Mouse (Mus musculus) adrenal gland, postnatal 10 days (tissue): Measurements from ENCODE around the gene Cd44. TPM values are rescaled to one million over a fixed set of nuclear protein-coding genes. Genes with fewer than 3 reads are reported as not detected.

Source experiments
- DNase-seq: peaks from one replicate; pipeline ENCODE4 v3.0.0; 2021; ENCODE audit warnings: mixed read lengths
- long read RNA-seq, 2 experiments: library from polyadenylated mRNA; stranded (forward); transcript quantifications; one replicate each; pipeline ENCODE4 v2.0.0; 2021
- total RNA-seq, 2 experiments: library from RNA; stranded (reverse); gene quantifications; 2 replicates each; pipeline ENCODE4 v1.2.3; 2021

Cd44 gene
- 10 to 100 TPM; 33.5 to 43.3 TPM for total RNA-seq
- long read RNA-seq, experiment 1, transcript Cd44-203 (9 exons, 2,848 nt) = major isoform, 9 of 26 reads
- long read RNA-seq, experiment 1, partial matches to known transcripts = 10 of 26 reads
- long read RNA-seq, experiment 1, other reads (novel, unspliced or antisense) = 5 of 26 reads
- long read RNA-seq, experiment 2, transcript Cd44-203 (9 exons, 2,848 nt) = major isoform, 7 of 8 reads
- long read RNA-seq, experiment 2, partial matches to known transcripts = 1 of 8 reads
- long read RNA-seq, experiment 2, other reads (novel, unspliced or antisense) = 0 of 8 reads

- peak; percentile 73 for DNase-seq
These were observed at the start of gene Cd44 for GRCm38 (mm10) chr2:102900875-102901827. Gene Cd44 (minus strand): TSS chr2:102901665.

- no peak for DNase-seq
These were observed 47.0 kb upstream of the Cd44 start for GRCm38 (mm10) chr2:102948481-102948857.

- DNase-seq = no peak
These were observed 46.5 kb upstream of the Cd44 start for GRCm38 (mm10) chr2:102947846-102948480.

- DNase-seq = no peak
These were observed 43.6 kb upstream of the Cd44 start for GRCm38 (mm10) chr2:102945111-102945510.

- no peak for DNase-seq
These were observed 43.0 kb upstream of the Cd44 start for GRCm38 (mm10) chr2:102944415-102945012.

- DNase-seq = no peak
These were observed 42.5 kb upstream of the Cd44 start for GRCm38 (mm10) chr2:102943983-102944382.

GRCm38 (mm10) chr2:102942782-102943080 is 41.3 kb upstream of the Cd44 start:
- no peak for DNase-seq

GRCm38 (mm10) chr2:102941937-102942781 is 40.7 kb upstream of the Cd44 start:
- DNase-seq = no peak

- DNase-seq = peak; percentile 15
These were observed 39.4 kb upstream of the Cd44 start for GRCm38 (mm10) chr2:102940813-102941361.

- DNase-seq = no peak
These were observed 38.7 kb upstream of the Cd44 start for GRCm38 (mm10) chr2:102940158-102940557.

- DNase-seq = no peak
These were observed 35.4 kb upstream of the Cd44 start for GRCm38 (mm10) chr2:102936886-102937285.

GRCm38 (mm10) chr2:102934834-102935233 is 33.4 kb upstream of the Cd44 start:
- DNase-seq = no peak

- no peak for DNase-seq
These were observed 32.3 kb upstream of the Cd44 start for GRCm38 (mm10) chr2:102933787-102934186.

GRCm38 (mm10) chr2:102933142-102933541 is 31.7 kb upstream of the Cd44 start:
- DNase-seq = no peak

- DNase-seq = no peak
These were observed 31.2 kb upstream of the Cd44 start for GRCm38 (mm10) chr2:102932667-102933066.

GRCm38 (mm10) chr2:102928211-102928610 is 26.7 kb upstream of the Cd44 start:
- no peak for DNase-seq

- DNase-seq = no peak
These were observed 23.0 kb upstream of the Cd44 start for GRCm38 (mm10) chr2:102924480-102924879.

GRCm38 (mm10) chr2:102923682-102924081 is 22.2 kb upstream of the Cd44 start:
- DNase-seq = no peak

GRCm38 (mm10) chr2:102922066-102922465 is 20.6 kb upstream of the Cd44 start:
- DNase-seq = no peak

- no peak for DNase-seq
These were observed 16.8 kb upstream of the Cd44 start for GRCm38 (mm10) chr2:102918301-102918700.

- DNase-seq = no peak
These were observed 15.1 kb upstream of the Cd44 start for GRCm38 (mm10) chr2:102916596-102916995.
